Mouse (Mus musculus) macrophage (primary cell): ENCODE results near the gene Ndc1. TPM values are rescaled to one million over a fixed set of nuclear protein-coding genes. Genes with fewer than 3 reads are reported as not detected.
A peak's percentile ranks its signal among the peaks of the same experiment; 100 is the strongest.

Source experiments
- H3K27ac ChIP-seq: fragments of 350-480 bp; formaldehyde crosslinking; 2 replicates; pipeline ENCODE4 v1.9.0; 2021
- H3K36me3 ChIP-seq: fragments of 350-480 bp; formaldehyde crosslinking; 2 replicates; pipeline ENCODE4 v1.9.0; 2021; ENCODE audit errors: inconsistent target
- H3K4me3 ChIP-seq: fragments of 350-480 bp; formaldehyde crosslinking; 2 replicates; pipeline ENCODE4 v1.9.0; 2021; ENCODE audit errors: inconsistent target
- H3K79me2 ChIP-seq: fragments of 350-480 bp; formaldehyde crosslinking; 2 replicates; pipeline ENCODE4 v1.9.0; 2021; ENCODE audit errors: inconsistent target
- WGBS: methylation state at CpG from one replicate; pipeline ENCODE4 v1.1.7; 2026; ENCODE audit warnings: inconsistent platforms; ENCODE audit not compliant: missing documents; 5-methylcytosine and 5-hydroxymethylcytosine counted together
- polyA plus RNA-seq: library from polyadenylated mRNA; stranded (reverse); fragments of 250-400 nt; gene quantifications from 3 replicates; pipeline ENCODE4 v1.2.4, GENCODE M21; 2018; ENCODE audit warnings: inconsistent platforms
- total RNA-seq, 78 experiments: library from RNA; depleted of rRNA; stranded (reverse); fragments of 250-400 nt; gene quantifications; 1 replicate in 9 of 78; 2 replicates in 24 of 78; 3 replicates in 43 of 78; 4 replicates in 2 of 78; pipeline ENCODE4 v1.2.4; 2018; ENCODE audit warnings: inconsistent platforms in 56 of 78

The Ndc1 gene
- total RNA-seq (2018; cell fraction: chromatin; rRNA removed): 1 to 10 TPM; 1.2 to 5.7 (median 3.1) TPM
- 1 to 10 TPM; 4.3 to 7.9 (median 5.9) TPM for total RNA-seq (2018; cell fraction: cytosol; rRNA removed)
- 10 to 100 TPM in 2 of 26 experiments, 1 to 10 TPM in 24; 1.3 to 24.4 (median 4.3) TPM for total RNA-seq (2018; cell fraction: nucleus; rRNA removed)
- polyA plus RNA-seq: 2.8 to 17.6 TPM (median 9.3 TPM) in 3 replicates

- no peaks in the 10 kb centered on the region for H3K36me3 ChIP-seq
- H3K4me3 ChIP-seq: peak within 1 kb of the TSS; percentile 81
- under 1% methylated on average over 51 of the region's 51 CpGs for WGBS
- peaks cover 20% of the 10 kb centered on the region for H3K79me2 ChIP-seq
- H3K27ac ChIP-seq: peak within 1 kb of the TSS; percentile 92
Measured at GRCm38 (mm10) chr4:107367567-107368314, at the start of gene Ndc1. Gene Ndc1, plus strand, starts transcription at chr4:107367784.

- peaks cover 67% of the 10 kb centered on the region for H3K36me3 ChIP-seq
- WGBS: 93% methylated on average over 8 of the region's 8 CpGs
- H3K27ac ChIP-seq: no peak overlapping the region
- no peak overlapping the region for H3K4me3 ChIP-seq
- H3K79me2 ChIP-seq: peaks cover 8% of the 10 kb centered on the region; the same call in 1 of the 2 replicates
Measured at GRCm38 (mm10) chr4:107318646-107319045, 48.9 kb upstream of the Ndc1 start.

GRCm38 (mm10) chr4:107321041-107321440 lies 46.5 kb upstream of the Ndc1 start:
- WGBS: 90% methylated on average over 2 of the region's 2 CpGs
- no peak overlapping the region for H3K4me3 ChIP-seq
- peaks cover 78% of the 10 kb centered on the region for H3K36me3 ChIP-seq
- no peaks in the 10 kb centered on the region; the same call in 1 of the 2 replicates for H3K79me2 ChIP-seq
- H3K27ac ChIP-seq: no peak overlapping the region

GRCm38 (mm10) chr4:107323113-107323512 lies 44.5 kb upstream of the Ndc1 start:
- Histone ChIP-seq H3K36me3 (peaks cover 63% of the 10 kb centered on the region), H3K4me3 (no peak overlapping the region), H3K79me2 (no peaks in the 10 kb centered on the region), H3K27ac (no peak overlapping the region)
- 86% methylated on average over 2 of the region's 2 CpGs for WGBS

- H3K27ac ChIP-seq: no peak overlapping the region
- H3K4me3 ChIP-seq: no peak overlapping the region
- 100% methylated on average over 7 of the region's 8 CpGs for WGBS
- no peaks in the 10 kb centered on the region for H3K79me2 ChIP-seq
- H3K36me3 ChIP-seq: peaks cover 26% of the 10 kb centered on the region; the same call in 1 of the 2 replicates
Measured at GRCm38 (mm10) chr4:107328530-107328929, 39.1 kb upstream of the Ndc1 start.

- Histone ChIP-seq H3K79me2 (no peaks in the 10 kb centered on the region), H3K27ac (no peak overlapping the region), H3K36me3 (peaks cover 8% of the 10 kb centered on the region; the same call in 1 of the 2 replicates), H3K4me3 (no peak overlapping the region)
- 96% methylated on average over 4 of the region's 4 CpGs for WGBS
Measured at GRCm38 (mm10) chr4:107333514-107333913, 34.1 kb upstream of the Ndc1 start.

GRCm38 (mm10) chr4:107336356-107336755 lies 31.2 kb upstream of the Ndc1 start:
- 93% methylated on average over 8 of the region's 8 CpGs for WGBS

GRCm38 (mm10) chr4:107337455-107337854 lies 30.1 kb upstream of the Ndc1 start:
- whole genome bisulfite sequencing: 83% methylated on average over 5 of the region's 5 CpGs
- H3K36me3 ChIP-seq: peaks cover 4% of the 10 kb centered on the region
- H3K4me3 ChIP-seq: no peak overlapping the region
- H3K27ac ChIP-seq: no peak overlapping the region
- no peaks in the 10 kb centered on the region for H3K79me2 ChIP-seq

More at GRCm38 (mm10) chr4:107336356-107336755, 31.2 kb upstream of the Ndc1 start:
- no peak overlapping the region for H3K4me3 ChIP-seq
- no peaks in the 10 kb centered on the region for H3K79me2 ChIP-seq
- H3K36me3 ChIP-seq: no peaks in the 10 kb centered on the region; the same call in 1 of the 2 replicates
- H3K27ac ChIP-seq: no peak overlapping the region

- no peak overlapping the region for H3K4me3 ChIP-seq
- no peaks in the 10 kb centered on the region for H3K79me2 ChIP-seq
- WGBS: 100% methylated on average over 5 of the region's 5 CpGs
- H3K27ac ChIP-seq: no peak overlapping the region
- H3K36me3 ChIP-seq: peaks cover 23% of the 10 kb centered on the region
Measured at GRCm38 (mm10) chr4:107341354-107341753, 26.2 kb upstream of the Ndc1 start.

GRCm38 (mm10) chr4:107344612-107345011 lies 23.0 kb upstream of the Ndc1 start:
- Histone ChIP-seq H3K79me2 (no peaks in the 10 kb centered on the region), H3K4me3 (no peak overlapping the region), H3K27ac (no peak overlapping the region), H3K36me3 (peaks cover 29% of the 10 kb centered on the region)
- WGBS: 96% methylated on average over 7 of the region's 7 CpGs

- Histone ChIP-seq H3K27ac (no peak overlapping the region), H3K79me2 (no peaks in the 10 kb centered on the region), H3K4me3 (no peak overlapping the region), H3K36me3 (peaks cover 46% of the 10 kb centered on the region)
- WGBS: 89% methylated on average over 6 of the region's 6 CpGs
Measured at GRCm38 (mm10) chr4:107347221-107347620, 20.4 kb upstream of the Ndc1 start.

GRCm38 (mm10) chr4:107348529-107349310 lies 18.9 kb upstream of the Ndc1 start:
- Histone ChIP-seq H3K27ac (no peak overlapping the region), H3K36me3 (peaks cover 60% of the 10 kb centered on the region), H3K79me2 (no peaks in the 10 kb centered on the region), H3K4me3 (no peak overlapping the region)
- WGBS: 88% methylated on average over 20 of the region's 20 CpGs

GRCm38 (mm10) chr4:107349311-107350008 lies 18.1 kb upstream of the Ndc1 start:
- H3K27ac ChIP-seq: no peak overlapping the region
- H3K79me2 ChIP-seq: no peaks in the 10 kb centered on the region
- no peak overlapping the region for H3K4me3 ChIP-seq
- peaks cover 61% of the 10 kb centered on the region for H3K36me3 ChIP-seq
- 84% methylated on average over 8 of the region's 8 CpGs for WGBS

GRCm38 (mm10) chr4:107351368-107351767 lies 16.2 kb upstream of the Ndc1 start:
- Histone ChIP-seq H3K27ac (no peak overlapping the region), H3K4me3 (no peak overlapping the region), H3K79me2 (no peaks in the 10 kb centered on the region), H3K36me3 (peaks cover 45% of the 10 kb centered on the region)
